Mouse (Mus musculus): ENCODE data around the gene Slc15a5. TPM values are rescaled to one million over a fixed set of nuclear protein-coding genes. Genes with fewer than 3 reads are reported as not detected.

The Slc15a5 gene
- polyA plus RNA-seq, 1 experiment, result not detected

- Histone ChIP-seq H3K27me3 (replicated peaks) (no peaks in the 10 kb centered on the region), H3K4me1 (no peaks in the 10 kb centered on the region), H3K9me3 (peaks cover 45% of the 10 kb centered on the region), H3K36me3 (replicated peaks; ENCODE audit: low read length) (no peaks in the 10 kb centered on the region), H3K4me3 (replicated peaks) (no peak overlapping the region)
- no peak for TF ChIP-seq FLI1 (IDR thresholded peaks at IDR 0.05; ENCODE audit: low read length)
- TF ChIP-seq GATA1 (IDR thresholded peaks at IDR 0.05; ENCODE audit: borderline replicate concordance, low read length), result no peak
These were observed 64.6 kb downstream of the Slc15a5 start for GRCm38 (mm10) chr6:138014976-138015674.

- Histone ChIP-seq H3K27me3 (replicated peaks) (no peaks in the 10 kb centered on the region), H3K9me3 (peaks cover 55% of the 10 kb centered on the region), H3K4me3 (replicated peaks) (no peak overlapping the region), H3K4me1 (no peaks in the 10 kb centered on the region), H3K36me3 (replicated peaks; ENCODE audit: low read length) (no peaks in the 10 kb centered on the region)
- no peak for TF ChIP-seq FLI1 (IDR thresholded peaks at IDR 0.05; ENCODE audit: low read length)
- no peak for TF ChIP-seq GATA1 (IDR thresholded peaks at IDR 0.05; ENCODE audit: borderline replicate concordance, low read length)
These were observed 67.8 kb downstream of the Slc15a5 start for GRCm38 (mm10) chr6:138011955-138012354.

DNA sequence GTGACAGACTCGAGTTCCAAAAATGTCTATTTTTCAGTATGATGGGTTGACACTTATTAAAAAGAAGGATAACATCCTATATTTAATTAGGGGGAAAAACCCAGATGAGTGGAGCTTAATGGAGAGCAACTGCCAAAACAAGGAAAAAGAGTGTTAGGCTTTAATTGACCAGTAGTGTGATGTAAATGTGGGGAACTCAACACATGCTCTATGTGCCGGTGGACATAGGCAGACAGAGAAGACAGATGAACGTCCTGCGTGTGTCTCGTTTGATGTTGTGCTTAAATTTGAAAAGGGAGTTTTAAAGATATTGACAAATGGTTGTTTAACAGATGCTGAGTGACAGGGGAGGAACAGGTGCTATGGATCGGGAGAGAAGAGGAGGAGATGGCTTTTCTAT, 72.0 kb downstream of the Slc15a5 start:
- H3K27me3 ChIP-seq (replicated peaks), result no peaks in the 10 kb centered on the region
- peaks cover 56% of the 10 kb centered on the region for H3K9me3 ChIP-seq
- no peak for TF ChIP-seq FLI1 (IDR thresholded peaks at IDR 0.05; ENCODE audit: low read length)
- TF ChIP-seq GATA1 (IDR thresholded peaks at IDR 0.05; ENCODE audit: borderline replicate concordance, low read length), result no peak
- H3K4me1 ChIP-seq, result no peaks in the 10 kb centered on the region
- no peaks in the 10 kb centered on the region for H3K36me3 ChIP-seq (replicated peaks; ENCODE audit: low read length)
- no peak overlapping the region for H3K4me3 ChIP-seq (replicated peaks)

DNA sequence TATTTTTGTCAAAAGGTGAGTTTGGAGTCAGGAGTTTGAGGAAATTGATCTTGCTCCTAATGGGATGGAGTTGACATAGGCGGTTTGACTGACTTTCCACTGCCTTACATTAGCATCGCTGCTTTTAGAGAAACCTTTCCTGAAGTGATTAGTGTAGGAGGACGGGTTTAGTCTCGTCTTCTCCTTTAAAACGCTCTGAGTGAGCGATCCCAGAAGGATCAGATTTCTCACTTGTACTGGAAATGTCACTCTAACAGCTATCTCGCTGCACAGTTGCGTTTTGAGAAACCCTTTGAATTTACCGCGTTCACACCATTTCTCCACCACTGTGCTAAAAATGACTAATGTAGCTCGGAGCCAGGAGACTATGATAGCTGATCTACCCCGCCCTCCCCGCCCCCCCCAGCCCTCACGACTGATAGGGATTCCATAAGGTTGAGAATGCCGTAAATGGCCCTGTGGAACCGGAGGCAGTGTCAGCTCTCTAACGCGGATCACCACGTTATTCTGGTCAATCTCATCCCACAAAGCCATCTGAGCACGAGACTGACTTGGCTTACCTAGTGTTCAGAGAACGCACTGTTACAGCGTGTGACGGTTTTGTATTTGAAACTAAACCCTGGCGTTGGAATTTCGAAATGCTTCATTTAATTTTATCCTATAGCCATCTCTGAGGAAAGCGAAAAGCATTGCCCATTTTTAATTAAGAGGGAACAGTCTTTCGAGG, 73.0 kb downstream of the Slc15a5 start:
- peaks cover 59% of the 10 kb centered on the region for H3K9me3 ChIP-seq
- H3K27me3 ChIP-seq (replicated peaks), result no peaks in the 10 kb centered on the region
- H3K36me3 ChIP-seq (replicated peaks; ENCODE audit: low read length), result no peaks in the 10 kb centered on the region
- TF ChIP-seq FLI1 (IDR thresholded peaks at IDR 0.05; ENCODE audit: low read length) (no peak), GATA1 (IDR thresholded peaks at IDR 0.05; ENCODE audit: borderline replicate concordance, low read length) (no peak)
- no peaks in the 10 kb centered on the region for H3K4me1 ChIP-seq
- H3K4me3 ChIP-seq (replicated peaks), result no peak overlapping the region

DNA sequence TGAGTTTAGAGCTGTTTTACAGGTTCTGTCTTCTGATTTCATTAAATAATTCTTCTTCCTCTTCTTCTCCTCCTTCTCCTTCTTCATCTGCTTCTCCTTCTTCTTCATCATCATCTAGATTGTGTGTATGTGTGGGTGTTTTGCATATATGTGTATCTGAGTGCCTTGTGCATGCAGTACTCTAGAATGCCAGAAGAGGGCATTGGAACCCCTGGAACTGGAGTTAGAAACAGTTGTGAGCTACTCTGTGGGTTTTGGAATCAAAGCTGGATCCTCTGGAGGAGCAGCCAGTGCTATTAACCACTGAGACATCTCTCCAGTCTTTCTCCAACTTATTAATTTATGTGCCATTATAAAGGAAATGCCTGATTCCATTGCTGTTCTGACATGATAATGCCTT, 89.9 kb downstream of the Slc15a5 start:
- H3K27me3 ChIP-seq (replicated peaks), result no peaks in the 10 kb centered on the region
- no peaks in the 10 kb centered on the region for H3K4me1 ChIP-seq
- H3K9me3 ChIP-seq, result peaks cover 54% of the 10 kb centered on the region
- TF ChIP-seq GATA1 (IDR thresholded peaks at IDR 0.05; ENCODE audit: borderline replicate concordance, low read length), result no peak
- no peak for TF ChIP-seq FLI1 (IDR thresholded peaks at IDR 0.05; ENCODE audit: low read length)
- H3K36me3 ChIP-seq (replicated peaks; ENCODE audit: low read length), result no peaks in the 10 kb centered on the region
- no peak overlapping the region for H3K4me3 ChIP-seq (replicated peaks)

DNA sequence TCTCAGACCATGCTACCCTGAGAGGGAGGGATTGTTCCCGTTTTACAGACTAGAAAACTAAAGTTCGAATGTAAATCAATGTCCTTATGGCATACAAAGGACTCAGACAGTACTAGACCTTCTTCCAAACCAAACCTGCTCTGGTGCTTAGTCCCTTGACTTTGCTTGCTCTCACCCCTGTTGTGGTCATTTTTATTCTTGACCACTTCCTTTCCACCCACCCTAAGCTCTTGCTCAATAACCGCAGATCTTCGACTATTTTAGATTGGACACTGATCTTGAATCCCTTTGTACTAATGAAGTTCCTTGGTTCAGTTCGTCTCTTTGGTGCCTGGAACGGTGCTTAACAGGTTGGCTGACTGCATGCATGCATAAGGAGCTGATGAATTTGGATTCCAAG, 94.5 kb downstream of the Slc15a5 start:
- TF ChIP-seq GATA1 (IDR thresholded peaks at IDR 0.05; ENCODE audit: borderline replicate concordance, low read length), result no peak
- no peak for TF ChIP-seq FLI1 (IDR thresholded peaks at IDR 0.05; ENCODE audit: low read length)
- peaks cover 55% of the 10 kb centered on the region for H3K9me3 ChIP-seq
- no peaks in the 10 kb centered on the region for H3K4me1 ChIP-seq
- no peak overlapping the region for H3K4me3 ChIP-seq (replicated peaks)
- H3K27me3 ChIP-seq (replicated peaks), result no peaks in the 10 kb centered on the region
- no peaks in the 10 kb centered on the region for H3K36me3 ChIP-seq (replicated peaks; ENCODE audit: low read length)

GRCm38 (mm10) chr6:137982195-137982737, 97.5 kb downstream of the Slc15a5 start:
- no peak overlapping the region for H3K4me3 ChIP-seq (replicated peaks)
- no peaks in the 10 kb centered on the region for H3K4me1 ChIP-seq
- peaks cover 61% of the 10 kb centered on the region for H3K9me3 ChIP-seq
- H3K27me3 ChIP-seq (replicated peaks), result no peaks in the 10 kb centered on the region
- H3K36me3 ChIP-seq (replicated peaks; ENCODE audit: low read length), result no peaks in the 10 kb centered on the region
- TF ChIP-seq GATA1 (IDR thresholded peaks at IDR 0.05; ENCODE audit: borderline replicate concordance, low read length) (no peak), FLI1 (IDR thresholded peaks at IDR 0.05; ENCODE audit: low read length) (no peak)

DNA sequence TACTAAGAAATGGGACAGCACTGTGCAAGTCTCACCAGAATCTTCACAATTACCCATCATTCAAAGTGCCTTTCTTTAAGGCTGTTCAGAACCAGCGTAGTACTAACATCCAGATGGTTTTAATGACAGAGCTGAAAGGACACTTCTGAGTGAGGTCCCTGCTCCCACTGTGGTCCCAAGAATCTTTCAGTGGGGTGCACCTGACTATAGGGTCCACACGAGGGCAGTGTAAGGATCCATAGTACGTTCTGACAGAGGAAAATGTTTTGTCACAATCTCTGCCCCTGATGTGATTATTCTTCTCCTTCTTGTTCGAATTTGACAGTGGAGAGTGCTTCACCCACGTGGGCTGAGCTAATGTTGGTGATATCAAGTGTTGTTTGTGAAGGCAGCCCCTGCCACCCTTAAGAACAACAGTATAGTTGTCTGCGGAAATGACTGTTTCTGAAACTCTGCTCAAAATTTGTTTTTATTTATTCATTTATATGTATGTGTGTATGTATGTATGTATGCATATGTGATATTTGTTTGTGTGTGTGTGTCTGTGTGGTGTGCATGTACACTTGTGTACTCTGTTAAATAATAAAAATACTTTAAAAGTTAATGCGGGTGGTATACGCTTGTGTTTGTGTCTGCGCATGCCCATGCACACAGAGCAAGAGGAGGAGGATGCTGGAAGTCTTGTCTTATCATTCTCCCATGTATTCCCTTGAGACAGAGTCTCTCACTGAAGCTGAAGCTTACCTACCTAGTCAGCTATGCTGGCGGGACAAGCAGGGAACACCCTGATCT, 98.6 kb downstream of the Slc15a5 start:
- Histone ChIP-seq H3K9me3 (peaks cover 55% of the 10 kb centered on the region), H3K4me3 (replicated peaks) (no peak overlapping the region), H3K36me3 (replicated peaks; ENCODE audit: low read length) (no peaks in the 10 kb centered on the region)

GRCm38 (mm10) chr6:137980413-137980812, 99.3 kb downstream of the Slc15a5 start:
- H3K4me1 ChIP-seq, result no peaks in the 10 kb centered on the region

More for the DNA sequence above, 98.6 kb downstream of the Slc15a5 start:
- no peaks in the 10 kb centered on the region for H3K4me1 ChIP-seq
- TF ChIP-seq GATA1 (IDR thresholded peaks at IDR 0.05; ENCODE audit: borderline replicate concordance, low read length) (no peak), FLI1 (IDR thresholded peaks at IDR 0.05; ENCODE audit: low read length) (no peak)
- no peaks in the 10 kb centered on the region for H3K27me3 ChIP-seq (replicated peaks)

More at GRCm38 (mm10) chr6:137980413-137980812, 99.3 kb downstream of the Slc15a5 start:
- TF ChIP-seq GATA1 (IDR thresholded peaks at IDR 0.05; ENCODE audit: borderline replicate concordance, low read length), result no peak
- Histone ChIP-seq H3K36me3 (replicated peaks; ENCODE audit: low read length) (no peaks in the 10 kb centered on the region), H3K27me3 (replicated peaks) (no peaks in the 10 kb centered on the region), H3K4me3 (replicated peaks) (no peak overlapping the region), H3K9me3 (peaks cover 54% of the 10 kb centered on the region)
